Mouse (Mus musculus) limb, embryonic 11.5 days (tissue): ENCODE results near the gene Idnk. TPM values are rescaled to one million over a fixed set of nuclear protein-coding genes. Genes with fewer than 3 reads are reported as not detected.

Experiments
- ATAC-seq: fragments of 200-750 bp; cut with Nextera tagmentation; 2 replicates; pipeline ENCODE4 v1.8.0; 2017; ENCODE audit warnings: low read depth; ENCODE audit not compliant: insufficient number of reproducible peaks, low FRiP score, low TSS enrichment
- DNase-seq: peaks from one replicate; pipeline ENCODE4 v3.0.0-alpha.2; 2015; ENCODE audit warnings: low spot score
- H3K27ac ChIP-seq: fragments of 300-500 bp; sonication (generic); replicated peaks from 2 replicates; pipeline ENCODE4 v1.5.1; 2014; ENCODE audit warnings: low read depth, mild to moderate bottlenecking, low read length
- H3K27me3 ChIP-seq: fragments of 300-500 bp; sonication (generic); 2 replicates; pipeline ENCODE4 v1.6.1; 2014; ENCODE audit warnings: mild to moderate bottlenecking, low read length, mixed read lengths; ENCODE audit not compliant: control insufficient read depth, insufficient read depth
- H3K36me3 ChIP-seq: fragments of 300-500 bp; sonication (generic); 2 replicates; pipeline ENCODE4 v1.6.1; 2014; ENCODE audit warnings: mild to moderate bottlenecking, low read length, moderate library complexity, mixed read lengths; ENCODE audit not compliant: control insufficient read depth, insufficient read depth
- H3K4me1 ChIP-seq: fragments of 300-500 bp; sonication (generic); 2 replicates; pipeline ENCODE4 v1.6.1; 2014; ENCODE audit warnings: low read length, mixed read lengths; ENCODE audit not compliant: control insufficient read depth, insufficient read depth
- H3K4me2 ChIP-seq: fragments of 300-500 bp; sonication (generic); 2 replicates; pipeline ENCODE4 v1.6.1; 2014; ENCODE audit warnings: low read depth, mild to moderate bottlenecking, moderate library complexity; ENCODE audit not compliant: severe bottlenecking
- H3K4me3 ChIP-seq: fragments of 300-500 bp; sonication (generic); 2 replicates; pipeline ENCODE4 v1.5.1; 2014; ENCODE audit warnings: low read depth, low read length
- H3K9ac ChIP-seq: fragments of 300-500 bp; sonication (generic); 2 replicates; pipeline ENCODE4 v1.6.1; 2014; ENCODE audit warnings: mild to moderate bottlenecking, low read length
- H3K9me3 ChIP-seq: fragments of 300-500 bp; sonication (generic); 2 replicates; pipeline ENCODE4 v1.6.1; 2016; ENCODE audit warnings: low read length; ENCODE audit not compliant: control insufficient read depth
- WGBS: fragments of 180-500 bp; shearing (Covaris S2); extraction: QIAGEN DNeasy Blood & Tissue Kit; methylation state at CpG from one replicate; pipeline ENCODE4 v1.1.7; 2014; 5-methylcytosine and 5-hydroxymethylcytosine counted together
- polyA plus RNA-seq: library from polyadenylated mRNA; unstranded; fragments of >200 nt; fragmentation: Nextera tagmentation; extraction: Ambion mirVana; gene quantifications from 2 replicates; pipeline ENCODE4 v1.2.1, GENCODE M21; 2014

Idnk gene
- polyA plus RNA-seq = 39.4 and 42.1 TPM in 2 replicates

GRCm38 (mm10) chr13:58157447-58158098 lies at the start of gene Idnk:
Idnk (plus strand) TSS chr13:58157649.
- peak within 1 kb of the TSS; percentile 97 for H3K4me2 ChIP-seq
- H3K9ac ChIP-seq = peak within 1 kb of the TSS; percentile 76
- WGBS = under 1% methylated on average over 30 of the region's 30 CpGs
- H3K27ac ChIP-seq = no peak within 1 kb of the TSS
- no peaks in the 10 kb centered on the region for H3K27me3 ChIP-seq
- H3K9me3 ChIP-seq = no peaks in the 10 kb centered on the region
- peak; percentile 90 for DNase-seq
- ATAC-seq = peak; percentile 81
- no peaks in the 10 kb centered on the region for H3K4me1 ChIP-seq
- peaks cover 4% of the 10 kb centered on the region for H3K36me3 ChIP-seq
- H3K4me3 ChIP-seq = peak within 1 kb of the TSS; percentile 68

GRCm38 (mm10) chr13:58111306-58111705 lies 46.1 kb upstream of the Idnk start:
- Histone ChIP-seq H3K4me3 (no peak overlapping the region), H3K9me3 (no peaks in the 10 kb centered on the region), H3K27ac (no peak overlapping the region), H3K9ac (no peak overlapping the region), H3K36me3 (no peaks in the 10 kb centered on the region), H3K27me3 (no peaks in the 10 kb centered on the region), H3K4me2 (no peak overlapping the region), H3K4me1 (peaks cover 14% of the 10 kb centered on the region)
- 95% methylated on average over 6 of the region's 6 CpGs for WGBS
- ATAC-seq (no peak), DNase-seq (no peak)

GRCm38 (mm10) chr13:58112191-58112590 lies 45.3 kb upstream of the Idnk start:
- Histone ChIP-seq H3K9me3 (no peaks in the 10 kb centered on the region), H3K27me3 (no peaks in the 10 kb centered on the region), H3K9ac (peak overlapping the region; percentile 62), H3K27ac (no peak overlapping the region; the same call in 1 of the 2 replicates), H3K36me3 (no peaks in the 10 kb centered on the region), H3K4me1 (peaks cover 14% of the 10 kb centered on the region), H3K4me2 (peak overlapping the region; percentile 81), H3K4me3 (peak overlapping the region; percentile 42)
- ATAC-seq (no peak), DNase-seq (no peak)
- 71% methylated on average over 10 of the region's 10 CpGs for WGBS

GRCm38 (mm10) chr13:58112601-58113041 lies 44.8 kb upstream of the Idnk start:
- H3K4me3 ChIP-seq = peak overlapping the region; percentile 42
- DNase-seq = no peak
- H3K9ac ChIP-seq = peak overlapping the region; percentile 62
- H3K4me2 ChIP-seq = peak overlapping the region; percentile 81
- no peaks in the 10 kb centered on the region for H3K36me3 ChIP-seq
- peaks cover 14% of the 10 kb centered on the region for H3K4me1 ChIP-seq
- no peaks in the 10 kb centered on the region for H3K9me3 ChIP-seq
- no peak for ATAC-seq
- peak overlapping the region; percentile 77; the same call in 1 of the 2 replicates for H3K27ac ChIP-seq
- WGBS = 18% methylated on average over 11 of the region's 11 CpGs
- H3K27me3 ChIP-seq = no peaks in the 10 kb centered on the region

- DNase-seq (peak; percentile 85), ATAC-seq (peak; percentile 64)
- Histone ChIP-seq H3K4me3 (peak within 1 kb of the TSS; percentile 42), H3K9me3 (no peaks in the 10 kb centered on the region), H3K4me2 (peak within 1 kb of the TSS; percentile 81), H3K9ac (peak within 1 kb of the TSS; percentile 62), H3K36me3 (no peaks in the 10 kb centered on the region), H3K27ac (peak within 1 kb of the TSS; percentile 77), H3K4me1 (peaks cover 14% of the 10 kb centered on the region), H3K27me3 (no peaks in the 10 kb centered on the region)
- 2% methylated on average over 35 of the region's 35 CpGs for WGBS
These were observed 44.2 kb upstream of the Idnk start, which contains the start of gene Klhl3 for GRCm38 (mm10) chr13:58113061-58113900. Klhl3 (minus strand) TSS chr13:58113592.

- no peak for ATAC-seq
- Histone ChIP-seq H3K36me3 (no peaks in the 10 kb centered on the region), H3K27me3 (no peaks in the 10 kb centered on the region), H3K4me1 (peaks cover 14% of the 10 kb centered on the region), H3K9ac (no peak overlapping the region), H3K9me3 (no peaks in the 10 kb centered on the region), H3K4me3 (no peak overlapping the region), H3K4me2 (no peak overlapping the region), H3K27ac (no peak overlapping the region)
- DNase-seq = no peak
- WGBS = 33% methylated on average over 13 of the region's 13 CpGs
These were observed 42.2 kb upstream of the Idnk start for GRCm38 (mm10) chr13:58115227-58115626.

GRCm38 (mm10) chr13:58116801-58117200 lies 40.6 kb upstream of the Idnk start:
- ATAC-seq (no peak), DNase-seq (no peak)
- Histone ChIP-seq H3K27me3 (no peaks in the 10 kb centered on the region), H3K4me3 (no peak overlapping the region), H3K4me1 (peaks cover 14% of the 10 kb centered on the region), H3K36me3 (no peaks in the 10 kb centered on the region), H3K4me2 (no peak overlapping the region), H3K9me3 (no peaks in the 10 kb centered on the region), H3K9ac (no peak overlapping the region), H3K27ac (no peak overlapping the region)
- 90% methylated on average over 2 of the region's 2 CpGs for WGBS

- ATAC-seq = no peak
- 67% methylated on average over 8 of the region's 8 CpGs for WGBS
- Histone ChIP-seq H3K4me2 (no peak overlapping the region), H3K4me3 (no peak overlapping the region), H3K9ac (no peak overlapping the region), H3K36me3 (no peaks in the 10 kb centered on the region), H3K4me1 (peaks cover 9% of the 10 kb centered on the region), H3K9me3 (no peaks in the 10 kb centered on the region), H3K27me3 (no peaks in the 10 kb centered on the region), H3K27ac (no peak overlapping the region)
- peak; percentile 78 for DNase-seq
These were observed 40.0 kb upstream of the Idnk start for GRCm38 (mm10) chr13:58117318-58118017.
